Mouse (Mus musculus) small intestine, adult 2 months (tissue): Measurements from ENCODE around the gene Hcls1. TPM values are rescaled to one million over a fixed set of nuclear protein-coding genes. Genes with fewer than 3 reads are reported as not detected.

Experiments
- H3K27ac ChIP-seq: fragments of 200-500 bp; 2 replicates; pipeline ENCODE4 v1.5.1; 2012; ENCODE audit warnings: low read depth, low read length, control low read depth, inconsistent platforms; ENCODE audit not compliant: insufficient read depth
- H3K27me3 ChIP-seq: fragments of 200-500 bp; 2 replicates; pipeline ENCODE4 v1.6.1; 2012; ENCODE audit warnings: mild to moderate bottlenecking, moderate library complexity, low read length, inconsistent platforms; ENCODE audit not compliant: control insufficient read depth, insufficient read depth
- H3K36me3 ChIP-seq: fragments of 200-500 bp; 2 replicates; pipeline ENCODE4 v1.6.1; 2012; ENCODE audit warnings: mild to moderate bottlenecking, low read length, control low read depth, inconsistent platforms; ENCODE audit not compliant: control insufficient read depth, insufficient read depth
- H3K4me1 ChIP-seq: fragments of 200-500 bp; 2 replicates; pipeline ENCODE4 v1.6.1; 2012; ENCODE audit warnings: low read length, inconsistent platforms, mixed read lengths; ENCODE audit not compliant: control insufficient read depth, insufficient read depth, insufficient read length
- H3K4me3 ChIP-seq: fragments of 200-500 bp; 2 replicates; pipeline ENCODE4 v1.5.1; 2012; ENCODE audit warnings: low read depth, mild to moderate bottlenecking, control low read depth, inconsistent platforms, low read length, moderate library complexity
- CTCF ChIP-seq: fragments of 200-500 bp; IDR thresholded peaks from 2 replicates; pipeline ENCODE4 v1.5.1; 2012; ENCODE audit warnings: low read depth, mild to moderate bottlenecking, control low read depth, inconsistent platforms, low read length, moderate library complexity, mixed read lengths; ENCODE audit not compliant: insufficient replicate concordance, insufficient read length; ENCODE audit errors: extremely low read depth
- POLR2A ChIP-seq: fragments of 200-500 bp; IDR thresholded peaks from 2 replicates; pipeline ENCODE4 v1.6.1; 2012; ENCODE audit warnings: low read depth, mild to moderate bottlenecking, control low read depth, inconsistent platforms, low read length, moderate library complexity
- WGBS: fragments of 180-500 bp; shearing (Covaris S2); methylation state at CpG from one replicate; pipeline ENCODE4 v1.1.7; 2018; 5-methylcytosine and 5-hydroxymethylcytosine counted together
- polyA plus RNA-seq: library from polyadenylated mRNA; depleted of rRNA; stranded (reverse); fragments of >200 nt; gene quantifications from 2 replicates; pipeline ENCODE4 v1.2.3, GENCODE M21; 2012

The Hcls1 gene
- polyA plus RNA-seq, 1 experiment, result 9.0 TPM

GRCm38 (mm10) chr16:36930231-36931136, 4.3 kb upstream of the Hcls1 start:
- peaks cover 57% of the 10 kb centered on the region for H3K36me3 ChIP-seq
- 79% methylated on average over 11 of the region's 11 CpGs for WGBS
- TF ChIP-seq CTCF (no peak), POLR2A (no peak)
- H3K4me3 ChIP-seq, result no peak overlapping the region
- no peaks in the 10 kb centered on the region; the same call in 1 of the 2 replicates for H3K4me1 ChIP-seq
- no peaks in the 10 kb centered on the region for H3K27me3 ChIP-seq
- H3K27ac ChIP-seq, result 0 out of 2 replicates have a peak overlapping the region, but pooled peaks have one; percentile 22

- peak overlapping the region; percentile 7; the same call in 1 of the 2 replicates for H3K27ac ChIP-seq
- no peak overlapping the region for H3K4me3 ChIP-seq
- WGBS, result 93% methylated on average over 10 of the region's 10 CpGs
- H3K27me3 ChIP-seq, result no peaks in the 10 kb centered on the region
- TF ChIP-seq CTCF (no peak), POLR2A (no peak)
- H3K4me1 ChIP-seq, result no peaks in the 10 kb centered on the region; the same call in 1 of the 2 replicates
- H3K36me3 ChIP-seq, result peaks cover 49% of the 10 kb centered on the region
Observed at GRCm38 (mm10) chr16:36931381-36931780, 3.4 kb upstream of the Hcls1 start.

- WGBS, result 80% methylated on average over 3 of the region's 3 CpGs
- TF ChIP-seq CTCF, result no peak
- no peak for TF ChIP-seq POLR2A
- peaks cover 44% of the 10 kb centered on the region for H3K36me3 ChIP-seq
- no peaks in the 10 kb centered on the region for H3K27me3 ChIP-seq
- H3K4me3 ChIP-seq, result no peak overlapping the region
- no peak overlapping the region for H3K27ac ChIP-seq
- no peaks in the 10 kb centered on the region; the same call in 1 of the 2 replicates for H3K4me1 ChIP-seq
Observed at GRCm38 (mm10) chr16:36931976-36932375, 2.8 kb upstream of the Hcls1 start.

GRCm38 (mm10) chr16:36932546-36932945, 2.2 kb upstream of the Hcls1 start:
- Histone ChIP-seq H3K4me3 (no peak overlapping the region), H3K36me3 (peaks cover 39% of the 10 kb centered on the region), H3K4me1 (no peaks in the 10 kb centered on the region; the same call in 1 of the 2 replicates), H3K27me3 (no peaks in the 10 kb centered on the region), H3K27ac (no peak overlapping the region)
- no peak for TF ChIP-seq CTCF
- no peak for TF ChIP-seq POLR2A
- 93% methylated on average over 6 of the region's 6 CpGs for WGBS

- TF ChIP-seq CTCF, result no peak
- no peak for TF ChIP-seq POLR2A
- H3K27ac ChIP-seq, result peak overlapping the region; percentile 71; the same call in 1 of the 2 replicates
- WGBS, result 17% methylated on average over 6 of the region's 6 CpGs
- peaks cover 25% of the 10 kb centered on the region for H3K36me3 ChIP-seq
- H3K4me1 ChIP-seq, result no peaks in the 10 kb centered on the region; the same call in 1 of the 2 replicates
- H3K4me3 ChIP-seq, result no peak overlapping the region
- no peaks in the 10 kb centered on the region for H3K27me3 ChIP-seq
Observed at GRCm38 (mm10) chr16:36934131-36934840, 497 bp upstream of the Hcls1 start.

- no peak overlapping the region for H3K4me3 ChIP-seq
Observed at GRCm38 (mm10) chr16:36935814-36936213, 1.0 kb downstream of the Hcls1 start.

More at GRCm38 (mm10) chr16:36935814-36936213, 1.0 kb downstream of the Hcls1 start:
- 78% methylated on average over 3 of the region's 3 CpGs for WGBS
- no peaks in the 10 kb centered on the region for H3K27me3 ChIP-seq
- H3K36me3 ChIP-seq, result peaks cover 12% of the 10 kb centered on the region
- TF ChIP-seq POLR2A (no peak), CTCF (no peak)
- no peaks in the 10 kb centered on the region; the same call in 1 of the 2 replicates for H3K4me1 ChIP-seq
- peak overlapping the region; percentile 71; the same call in 1 of the 2 replicates for H3K27ac ChIP-seq
